Mouse (Mus musculus): ENCODE data around the gene Prdm1. TPM values are rescaled to one million over a fixed set of nuclear protein-coding genes. Genes with fewer than 3 reads are reported as not detected.

Prdm1 gene
- polyA plus RNA-seq, 1 experiment from 2014 or later: 26.3 TPM

- ATAC-seq (replicated peaks; ENCODE audit: low FRiP score, low TSS enrichment, low read depth) (no peak), DNase-seq (ENCODE audit: low spot score) (no peak)
- Histone ChIP-seq H3K9ac (ENCODE audit: low read length) (no peak overlapping the region), H3K4me2 (ENCODE audit: low read length) (no peak overlapping the region), H3K9me3 (ENCODE audit: control insufficient read depth, low read length) (no peaks in the 10 kb centered on the region), H3K27ac (ENCODE audit: low read depth) (no peak overlapping the region), H3K4me3 (ENCODE audit: low read depth, low read length) (no peak overlapping the region), H3K27me3 (replicated peaks; ENCODE audit: control insufficient read depth, insufficient read depth, low read length) (no peaks in the 10 kb centered on the region), H3K36me3 (ENCODE audit: control insufficient read depth, insufficient read depth, low read length) (no peaks in the 10 kb centered on the region), H3K4me1 (replicated peaks; ENCODE audit: control insufficient read depth, insufficient read depth, low read length) (no peaks in the 10 kb centered on the region)
- 74% methylated on average over 11 of the region's 11 CpGs for WGBS
Observed at GRCm38 (mm10) chr10:44409958-44410357, 118.3 kb downstream of the Prdm1 start.

GRCm38 (mm10) chr10:44409054-44409453, 119.2 kb downstream of the Prdm1 start:
- Histone ChIP-seq H3K4me1 (replicated peaks; ENCODE audit: control insufficient read depth, insufficient read depth, low read length) (no peaks in the 10 kb centered on the region), H3K27ac (ENCODE audit: low read depth) (no peak overlapping the region), H3K4me2 (ENCODE audit: low read length) (no peak overlapping the region), H3K36me3 (ENCODE audit: control insufficient read depth, insufficient read depth, low read length) (no peaks in the 10 kb centered on the region), H3K9me3 (ENCODE audit: control insufficient read depth, low read length) (no peaks in the 10 kb centered on the region), H3K9ac (ENCODE audit: low read length) (no peak overlapping the region), H3K4me3 (ENCODE audit: low read depth, low read length) (no peak overlapping the region), H3K27me3 (replicated peaks; ENCODE audit: control insufficient read depth, insufficient read depth, low read length) (no peaks in the 10 kb centered on the region)
- ATAC-seq (replicated peaks; ENCODE audit: low FRiP score, low TSS enrichment, low read depth) (no peak), DNase-seq (ENCODE audit: low spot score) (no peak)
- 36% methylated on average over 10 of the region's 10 CpGs for WGBS

GRCm38 (mm10) chr10:44403415-44403814, 124.9 kb downstream of the Prdm1 start:
- no peak overlapping the region for H3K27ac ChIP-seq (ENCODE audit: low read depth)
- H3K4me2 ChIP-seq (ENCODE audit: low read length): no peak overlapping the region
- no peaks in the 10 kb centered on the region for H3K36me3 ChIP-seq (ENCODE audit: control insufficient read depth, insufficient read depth, low read length)
- H3K4me3 ChIP-seq (ENCODE audit: low read depth, low read length): no peak overlapping the region
- WGBS: 73% methylated on average over 7 of the region's 7 CpGs
- H3K9ac ChIP-seq (ENCODE audit: low read length): no peak overlapping the region
- no peak for DNase-seq (ENCODE audit: low spot score)
- H3K9me3 ChIP-seq (ENCODE audit: control insufficient read depth, low read length): no peaks in the 10 kb centered on the region
- H3K27me3 ChIP-seq (replicated peaks; ENCODE audit: control insufficient read depth, insufficient read depth, low read length): no peaks in the 10 kb centered on the region
- no peaks in the 10 kb centered on the region for H3K4me1 ChIP-seq (replicated peaks; ENCODE audit: control insufficient read depth, insufficient read depth, low read length)
- ATAC-seq (replicated peaks; ENCODE audit: low FRiP score, low TSS enrichment, low read depth): no peak

- Histone ChIP-seq H3K27me3 (replicated peaks; ENCODE audit: control insufficient read depth, insufficient read depth, low read length) (no peaks in the 10 kb centered on the region), H3K36me3 (ENCODE audit: control insufficient read depth, insufficient read depth, low read length) (no peaks in the 10 kb centered on the region), H3K9me3 (ENCODE audit: control insufficient read depth, low read length) (no peaks in the 10 kb centered on the region), H3K4me1 (replicated peaks; ENCODE audit: control insufficient read depth, insufficient read depth, low read length) (no peaks in the 10 kb centered on the region), H3K9ac (ENCODE audit: low read length) (no peak overlapping the region), H3K4me2 (ENCODE audit: low read length) (no peak overlapping the region), H3K27ac (ENCODE audit: low read depth) (no peak overlapping the region), H3K4me3 (ENCODE audit: low read depth, low read length) (no peak overlapping the region)
- DNase-seq (ENCODE audit: low spot score) (no peak), ATAC-seq (replicated peaks; ENCODE audit: low FRiP score, low TSS enrichment, low read depth) (no peak)
- WGBS: 75% methylated on average over 10 of the region's 10 CpGs
Observed at GRCm38 (mm10) chr10:44401600-44401999, 126.7 kb downstream of the Prdm1 start.

- no peaks in the 10 kb centered on the region for H3K27me3 ChIP-seq (replicated peaks; ENCODE audit: control insufficient read depth, insufficient read depth, low read length)
- no peak overlapping the region for H3K27ac ChIP-seq (ENCODE audit: low read depth)
- no peak overlapping the region for H3K9ac ChIP-seq (ENCODE audit: low read length)
- H3K9me3 ChIP-seq (ENCODE audit: control insufficient read depth, low read length): no peaks in the 10 kb centered on the region
- DNase-seq (ENCODE audit: low spot score): no peak
- no peaks in the 10 kb centered on the region for H3K4me1 ChIP-seq (replicated peaks; ENCODE audit: control insufficient read depth, insufficient read depth, low read length)
- no peak for ATAC-seq (replicated peaks; ENCODE audit: low FRiP score, low TSS enrichment, low read depth)
- 56% methylated on average over 13 of the region's 13 CpGs for WGBS
- no peak overlapping the region for H3K4me3 ChIP-seq (ENCODE audit: low read depth, low read length)
- no peak overlapping the region for H3K4me2 ChIP-seq (ENCODE audit: low read length)
- H3K36me3 ChIP-seq (ENCODE audit: control insufficient read depth, insufficient read depth, low read length): no peaks in the 10 kb centered on the region
Observed at GRCm38 (mm10) chr10:44400602-44401001, 127.7 kb downstream of the Prdm1 start.

GRCm38 (mm10) chr10:44400119-44400518, 128.2 kb downstream of the Prdm1 start:
- 62% methylated on average over 3 of the region's 3 CpGs for WGBS
- H3K9ac ChIP-seq (ENCODE audit: low read length): no peak overlapping the region
- no peaks in the 10 kb centered on the region for H3K27me3 ChIP-seq (replicated peaks; ENCODE audit: control insufficient read depth, insufficient read depth, low read length)

GRCm38 (mm10) chr10:44392855-44393254, 135.4 kb downstream of the Prdm1 start:
- Histone ChIP-seq H3K4me1 (replicated peaks; ENCODE audit: control insufficient read depth, insufficient read depth, low read length) (no peaks in the 10 kb centered on the region), H3K27me3 (replicated peaks; ENCODE audit: control insufficient read depth, insufficient read depth, low read length) (no peaks in the 10 kb centered on the region), H3K27ac (ENCODE audit: low read depth) (no peak overlapping the region), H3K4me3 (ENCODE audit: low read depth, low read length) (no peak overlapping the region), H3K9ac (ENCODE audit: low read length) (no peak overlapping the region), H3K36me3 (ENCODE audit: control insufficient read depth, insufficient read depth, low read length) (no peaks in the 10 kb centered on the region), H3K4me2 (ENCODE audit: low read length) (no peak overlapping the region), H3K9me3 (ENCODE audit: control insufficient read depth, low read length) (no peaks in the 10 kb centered on the region)
- no peak for ATAC-seq (replicated peaks; ENCODE audit: low FRiP score, low TSS enrichment, low read depth)
- 85% methylated on average over 8 of the region's 8 CpGs for WGBS
- DNase-seq (ENCODE audit: low spot score): no peak

More at GRCm38 (mm10) chr10:44400119-44400518, 128.2 kb downstream of the Prdm1 start:
- Histone ChIP-seq H3K4me3 (ENCODE audit: low read depth, low read length) (no peak overlapping the region), H3K36me3 (ENCODE audit: control insufficient read depth, insufficient read depth, low read length) (no peaks in the 10 kb centered on the region), H3K4me2 (ENCODE audit: low read length) (no peak overlapping the region), H3K27ac (ENCODE audit: low read depth) (no peak overlapping the region), H3K4me1 (replicated peaks; ENCODE audit: control insufficient read depth, insufficient read depth, low read length) (no peaks in the 10 kb centered on the region), H3K9me3 (ENCODE audit: control insufficient read depth, low read length) (no peaks in the 10 kb centered on the region)
- ATAC-seq (replicated peaks; ENCODE audit: low FRiP score, low TSS enrichment, low read depth) (no peak), DNase-seq (ENCODE audit: low spot score) (no peak)

- DNase-seq (ENCODE audit: low spot score) (no peak), ATAC-seq (replicated peaks; ENCODE audit: low FRiP score, low TSS enrichment, low read depth) (no peak)
- Histone ChIP-seq H3K4me3 (ENCODE audit: low read depth, low read length) (no peak overlapping the region), H3K4me2 (ENCODE audit: low read length) (no peak overlapping the region), H3K27me3 (replicated peaks; ENCODE audit: control insufficient read depth, insufficient read depth, low read length) (no peaks in the 10 kb centered on the region), H3K9ac (ENCODE audit: low read length) (no peak overlapping the region), H3K4me1 (replicated peaks; ENCODE audit: control insufficient read depth, insufficient read depth, low read length) (no peaks in the 10 kb centered on the region), H3K27ac (ENCODE audit: low read depth) (no peak overlapping the region), H3K36me3 (ENCODE audit: control insufficient read depth, insufficient read depth, low read length) (no peaks in the 10 kb centered on the region), H3K9me3 (ENCODE audit: control insufficient read depth, low read length) (no peaks in the 10 kb centered on the region)
- 32% methylated on average over 12 of the region's 12 CpGs for WGBS
Observed at GRCm38 (mm10) chr10:44391509-44392290, 136.6 kb downstream of the Prdm1 start.

GRCm38 (mm10) chr10:44390286-44390685, 138.0 kb downstream of the Prdm1 start:
- ATAC-seq (replicated peaks; ENCODE audit: low FRiP score, low TSS enrichment, low read depth) (no peak), DNase-seq (ENCODE audit: low spot score) (no peak)
- Histone ChIP-seq H3K27me3 (replicated peaks; ENCODE audit: control insufficient read depth, insufficient read depth, low read length) (no peaks in the 10 kb centered on the region), H3K4me2 (ENCODE audit: low read length) (no peak overlapping the region), H3K4me1 (replicated peaks; ENCODE audit: control insufficient read depth, insufficient read depth, low read length) (no peaks in the 10 kb centered on the region), H3K9me3 (ENCODE audit: control insufficient read depth, low read length) (no peaks in the 10 kb centered on the region), H3K27ac (ENCODE audit: low read depth) (no peak overlapping the region), H3K36me3 (ENCODE audit: control insufficient read depth, insufficient read depth, low read length) (no peaks in the 10 kb centered on the region), H3K9ac (ENCODE audit: low read length) (no peak overlapping the region), H3K4me3 (ENCODE audit: low read depth, low read length) (no peak overlapping the region)
- WGBS: 80% methylated on average over 5 of the region's 5 CpGs

Data from intestine, embryonic 14.5 days (tissue).